Mouse (Mus musculus) liver, adult (tissue): ENCODE data around the gene Pmpca.

Experiments
- GATA4 ChIP-seq: IDR thresholded peaks from 2 replicates; pipeline ENCODE4 v1.6.1; 2014; ENCODE audit warnings: mild to moderate bottlenecking, low read length; ENCODE audit not compliant: insufficient replicate concordance

Gene Pmpca

GRCm38 (mm10) chr2:26408515-26409356 is 19.6 kb downstream of the Pmpca start, which contains the start of gene Inpp5e:
TSS of gene Inpp5e (minus strand) at chr2:26409203.
- TF ChIP-seq GATA4 = peak; percentile 52; the same call in 1 of the 2 replicates

- no peak for TF ChIP-seq GATA4
Measured at GRCm38 (mm10) chr2:26409362-26409761, 20.2 kb downstream of the Pmpca start.

- TF ChIP-seq GATA4 = no peak
Measured at GRCm38 (mm10) chr2:26410091-26410490, 21.0 kb downstream of the Pmpca start.

DNA sequence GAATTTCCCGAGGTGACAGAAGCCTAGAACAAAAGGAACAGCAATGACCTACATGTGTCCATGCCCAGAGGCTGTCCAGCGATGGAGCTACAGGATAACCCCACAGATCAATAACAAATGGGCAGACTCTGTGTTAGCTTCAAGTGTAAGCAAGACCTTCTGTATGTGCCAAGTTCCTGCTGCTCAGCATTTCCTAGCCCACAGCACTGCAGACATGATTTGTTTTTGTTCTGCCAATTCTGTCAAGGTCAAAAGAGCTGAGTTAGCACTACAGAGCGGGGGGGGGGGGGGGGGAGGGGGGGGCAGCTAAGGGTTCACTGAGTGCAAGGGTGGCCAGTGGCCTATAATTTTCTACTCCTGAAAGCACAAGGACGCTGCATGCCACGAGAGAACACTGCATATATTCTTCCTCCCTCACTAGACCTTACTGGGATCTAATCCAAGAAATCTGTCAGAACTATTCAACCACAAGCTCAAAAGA is 21.8 kb downstream of the Pmpca start:
- 0 out of 2 replicates have a peak, but pooled peaks have one; percentile 37 for TF ChIP-seq GATA4

DNA sequence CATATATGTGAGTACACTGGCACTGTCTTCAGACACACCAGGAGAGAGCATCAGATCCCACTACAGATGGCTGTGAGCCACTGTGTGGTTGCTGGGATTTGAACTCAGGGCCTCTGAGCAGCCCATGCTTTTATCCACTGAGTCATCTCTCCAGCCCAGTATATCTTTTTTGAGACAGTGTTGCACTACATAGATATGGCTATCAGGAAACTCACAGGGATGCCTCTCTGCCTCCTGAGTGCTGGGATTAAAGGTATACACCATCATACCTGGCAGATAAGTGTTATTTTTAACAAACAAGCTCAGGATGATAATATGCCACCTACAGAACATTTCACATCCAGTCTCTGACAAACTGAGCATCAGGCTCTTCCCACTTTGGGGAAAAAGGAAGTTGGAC is 27.9 kb downstream of the Pmpca start:
- TF ChIP-seq GATA4 = no peak

DNA sequence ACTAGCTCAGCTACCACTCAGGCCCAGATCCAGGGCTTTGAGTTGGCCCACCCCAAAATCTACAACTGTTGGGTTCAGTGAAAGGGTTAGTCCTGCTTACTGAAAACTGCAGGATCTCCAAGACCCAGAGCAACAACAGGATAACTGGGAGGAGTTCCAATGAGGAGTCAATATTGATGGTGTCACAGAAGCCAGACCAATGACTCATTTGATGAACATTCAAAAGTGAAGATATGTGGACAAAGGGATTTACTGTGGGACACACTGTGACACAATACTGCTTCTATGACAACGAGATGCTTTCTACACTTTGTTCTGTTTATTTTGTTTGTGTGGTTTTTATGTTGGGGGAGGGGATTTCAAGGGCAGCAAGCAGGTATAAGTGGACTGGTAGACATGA is 29.0 kb downstream of the Pmpca start:
- no peak for TF ChIP-seq GATA4

- no peak for TF ChIP-seq GATA4
Measured at GRCm38 (mm10) chr2:26421969-26422368, 32.8 kb downstream of the Pmpca start.

DNA sequence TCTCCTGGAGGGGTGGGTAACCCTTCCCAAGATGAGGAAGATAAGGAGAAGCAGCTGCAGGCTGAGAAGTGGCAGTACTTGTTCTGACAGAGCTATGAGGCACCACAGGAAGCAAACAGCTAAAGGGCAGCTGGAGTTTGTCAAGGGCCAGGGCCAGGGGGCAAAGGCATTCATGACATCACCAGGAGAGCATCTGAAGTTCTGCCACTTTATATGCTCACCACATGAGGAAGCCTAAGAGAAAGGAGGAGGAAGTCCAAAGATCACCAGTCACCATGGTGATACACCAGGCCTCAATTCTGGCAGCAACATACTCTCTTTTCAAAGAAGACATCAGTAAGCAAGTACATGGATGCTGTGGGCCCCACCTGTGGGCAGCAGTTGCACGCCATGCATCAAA is 33.9 kb downstream of the Pmpca start:
- TF ChIP-seq GATA4 = no peak

DNA sequence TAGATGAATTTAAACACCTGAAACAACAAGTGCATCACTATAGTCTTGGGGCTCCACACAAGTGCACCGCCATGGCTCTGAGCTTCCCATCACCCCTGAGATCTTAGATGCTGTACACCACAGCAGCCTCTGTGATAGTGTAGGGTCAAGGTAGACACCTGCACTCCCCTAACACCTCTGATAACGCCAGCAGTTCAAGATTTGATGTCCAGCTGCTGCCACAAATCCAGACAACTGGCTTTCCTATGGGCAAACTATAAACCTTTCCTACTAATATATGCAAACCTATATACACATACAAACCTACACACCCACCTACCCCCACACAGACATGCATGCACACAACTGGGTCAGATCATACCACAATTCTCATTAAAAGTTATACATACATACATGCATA is 35.4 kb downstream of the Pmpca start:
- TF ChIP-seq GATA4 = no peak

- TF ChIP-seq GATA4 = no peak
Measured at GRCm38 (mm10) chr2:26429851-26430250, 40.7 kb downstream of the Pmpca start.

DNA sequence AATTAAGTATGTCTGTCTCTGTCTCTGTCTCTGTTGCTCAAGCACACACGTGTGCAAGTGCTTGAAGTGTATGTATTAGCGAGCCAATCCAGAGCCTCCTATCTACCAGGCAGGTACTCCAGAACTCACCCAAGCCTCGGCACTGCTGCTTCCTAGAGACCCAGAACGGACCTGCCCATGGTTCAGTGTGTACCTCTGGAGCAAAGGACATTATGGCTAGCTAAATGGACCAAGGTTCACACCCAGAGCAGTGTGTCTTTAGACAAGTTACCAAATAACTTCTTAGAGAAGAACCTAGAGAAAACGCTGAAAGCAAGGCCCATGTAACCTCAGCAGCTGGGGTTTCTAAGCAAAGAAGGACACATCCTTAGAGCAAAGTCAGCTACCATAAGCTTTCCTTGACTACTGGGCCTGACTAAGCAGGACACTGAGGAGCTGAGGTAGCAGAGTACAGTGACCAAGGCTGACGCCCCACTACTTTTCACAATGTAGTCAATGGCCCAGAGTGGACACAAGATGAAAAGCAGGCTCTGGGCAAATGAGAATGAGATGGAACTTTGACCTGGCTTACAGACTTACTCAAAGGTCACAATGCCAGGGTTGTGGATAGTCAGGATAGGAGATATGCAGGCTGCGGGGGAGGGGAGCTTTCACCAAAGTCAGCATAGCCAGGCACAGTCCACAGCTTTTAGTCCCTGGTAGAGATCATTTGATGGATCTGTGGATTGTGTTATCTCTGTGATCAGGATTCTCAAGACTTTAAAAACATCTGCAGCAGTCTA is 45.8 kb downstream of the Pmpca start:
- peak; percentile 59; the same call in 1 of the 2 replicates for TF ChIP-seq GATA4

DNA sequence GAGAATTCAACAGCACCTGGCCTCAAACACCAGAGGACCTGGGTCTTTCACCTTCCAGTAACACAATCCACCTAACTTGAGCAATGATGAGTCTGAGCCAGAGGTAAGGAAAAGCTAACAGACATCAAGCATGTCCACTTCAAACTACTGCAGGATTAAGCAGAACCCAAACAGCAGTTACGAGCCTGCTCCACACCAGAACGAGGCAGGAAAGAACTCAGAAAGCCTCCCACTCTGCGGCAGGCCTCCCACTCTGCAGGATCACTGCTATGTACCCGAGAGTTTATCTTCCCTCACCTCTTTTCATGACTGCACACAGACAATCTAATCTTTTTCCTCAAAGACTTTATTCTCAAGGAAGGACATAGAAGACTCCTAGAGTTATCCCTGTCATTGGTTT is 48.1 kb downstream of the Pmpca start:
- TF ChIP-seq GATA4 = no peak

- no peak for TF ChIP-seq GATA4
Measured at GRCm38 (mm10) chr2:26438373-26438772, 49.2 kb downstream of the Pmpca start.

DNA sequence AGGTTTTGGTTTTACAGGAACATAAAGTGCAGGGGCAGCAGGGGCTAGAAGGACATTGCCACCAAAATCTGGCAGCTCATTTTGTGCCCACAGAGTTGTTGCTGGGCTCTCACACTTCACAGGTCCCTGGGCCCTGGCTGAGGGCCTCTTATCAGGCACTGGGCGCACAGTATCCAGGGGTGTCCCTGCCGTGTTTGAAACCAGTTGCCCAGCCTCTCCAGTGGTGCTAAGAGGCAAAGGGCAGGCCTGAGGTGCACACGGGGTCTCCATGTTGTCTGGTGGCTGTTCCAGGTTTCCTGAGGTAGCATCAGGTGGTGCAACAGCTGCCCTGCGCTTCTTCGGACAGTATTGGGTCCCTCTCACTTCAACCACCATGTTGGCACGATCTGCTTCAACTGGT is 50.5 kb downstream of the Pmpca start:
- no peak for TF ChIP-seq GATA4

GRCm38 (mm10) chr2:26441261-26441660 is 52.1 kb downstream of the Pmpca start:
- TF ChIP-seq GATA4 = no peak

GRCm38 (mm10) chr2:26441688-26442087 is 52.5 kb downstream of the Pmpca start:
- TF ChIP-seq GATA4 = no peak

DNA sequence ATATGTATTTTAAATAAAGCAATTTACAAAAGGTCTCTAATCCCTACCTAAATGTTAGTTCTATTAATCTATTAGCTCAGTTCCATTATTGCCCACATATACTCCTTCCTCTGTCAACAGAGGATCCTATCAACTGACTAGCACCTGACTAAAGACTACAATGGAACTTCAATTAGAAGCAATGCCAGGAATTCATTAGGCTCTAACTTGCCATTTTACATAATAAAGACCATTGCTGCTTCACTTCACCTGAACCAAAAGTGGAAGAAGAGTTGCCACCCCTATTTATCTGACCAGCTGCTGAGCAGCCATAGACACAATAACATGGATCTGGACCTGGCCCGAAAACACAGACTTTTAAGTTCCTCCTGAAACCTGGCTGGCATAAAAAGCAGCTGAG is 53.7 kb downstream of the Pmpca start:
- no peak for TF ChIP-seq GATA4

GRCm38 (mm10) chr2:26443876-26444275 is 54.7 kb downstream of the Pmpca start:
- TF ChIP-seq GATA4 = no peak
